Mouse (Mus musculus): ENCODE results near the gene Ppfia3.

Ppfia3 gene

DNA sequence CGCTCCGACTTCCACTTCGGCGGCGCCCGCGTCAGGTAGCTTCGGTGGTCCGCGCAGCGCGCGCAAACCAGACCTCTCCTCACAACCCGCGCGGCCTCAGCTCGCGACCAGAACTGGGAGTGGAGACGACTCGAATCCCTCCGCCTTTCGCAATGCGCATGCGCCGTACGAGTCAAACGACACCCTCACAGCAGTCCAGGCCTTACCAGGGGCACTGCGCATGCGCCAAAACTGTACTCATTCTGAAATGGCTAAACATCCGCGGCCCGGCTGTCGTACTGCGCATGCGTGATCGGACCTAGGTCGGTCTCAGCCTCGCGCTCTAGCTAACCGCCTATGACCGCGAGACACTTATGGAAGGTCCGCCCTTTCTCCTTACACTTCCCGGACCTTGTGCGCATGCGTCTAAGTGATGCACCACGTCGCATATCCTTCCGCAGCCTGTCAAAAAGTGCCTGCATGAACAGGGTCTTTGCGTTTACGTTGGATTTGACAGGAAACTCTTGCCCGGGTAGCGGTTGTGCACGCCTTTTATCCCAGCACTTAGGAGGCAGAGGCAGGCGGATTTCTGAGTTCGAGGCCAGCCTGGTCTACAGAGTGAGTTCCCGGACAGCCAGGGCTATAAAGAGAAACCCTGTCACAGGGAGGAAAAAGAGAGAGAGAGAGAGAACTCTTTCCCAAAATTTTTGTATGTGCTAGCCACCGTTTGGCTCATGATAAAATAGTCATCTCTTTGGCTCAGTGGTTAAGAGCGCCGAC lies 28.9 kb upstream of the Ppfia3 start, which contains the start of gene Snrnp70:
Gene Snrnp70 (minus strand): TSS at position 165 of the 759 bp plus-strand sequence.
- in situ Hi-C loops (cut with MboI; ENCODE audit: low pct_unique_long_range_greater_than_20kb in 1 of 2, low sequenced_read_pairs in 2 of 2, unreplicated experiment in 1 of 2), result no loop called here

DNA sequence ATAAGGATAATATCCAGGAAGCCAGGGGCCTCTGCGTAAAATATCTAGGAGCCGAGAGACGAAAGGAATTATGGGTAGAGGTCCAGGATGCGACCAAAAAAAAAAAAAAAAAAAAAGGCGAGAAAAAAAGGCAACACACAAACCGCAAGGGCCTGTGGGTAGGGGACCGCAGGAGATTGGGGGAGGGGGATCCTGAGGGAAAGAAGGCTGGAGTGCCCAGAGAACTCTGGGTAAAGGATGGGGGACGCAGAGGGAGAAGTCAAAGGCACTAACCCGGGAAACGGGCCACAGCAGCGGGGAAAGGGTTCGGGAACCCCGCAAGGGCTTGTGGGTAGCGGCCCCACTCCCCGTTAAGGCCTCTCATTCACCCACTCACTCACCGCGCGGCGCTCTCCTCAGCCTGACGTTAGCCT lies 28.3 kb upstream of the Ppfia3 start:
- in situ Hi-C loops (cut with MboI; ENCODE audit: low pct_unique_long_range_greater_than_20kb in 1 of 2, low sequenced_read_pairs in 2 of 2, unreplicated experiment in 1 of 2), result no loop called here

DNA sequence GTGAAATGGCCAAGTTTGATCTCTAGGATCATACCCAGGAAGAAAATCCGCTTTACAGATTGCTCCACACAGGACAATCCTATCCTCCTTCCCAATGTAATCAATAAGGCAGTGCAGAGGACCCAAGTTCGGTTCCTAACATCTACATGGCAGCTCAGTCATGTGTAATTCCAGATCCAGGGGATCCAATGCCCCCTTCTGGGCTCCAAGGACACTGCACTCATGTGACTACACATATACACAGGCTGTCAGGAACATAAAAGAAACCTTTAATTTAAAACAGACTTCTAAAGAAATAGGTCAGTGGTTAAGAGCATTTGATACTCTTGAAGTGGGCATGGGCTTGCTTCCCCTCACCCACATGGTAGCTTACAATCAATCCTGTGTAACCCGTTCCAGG lies 19.3 kb upstream of the Ppfia3 start:
- in situ Hi-C loops (cut with MboI; ENCODE audit: low pct_unique_long_range_greater_than_20kb in 1 of 2, low sequenced_read_pairs in 2 of 2, unreplicated experiment in 1 of 2), result no loop called here

DNA sequence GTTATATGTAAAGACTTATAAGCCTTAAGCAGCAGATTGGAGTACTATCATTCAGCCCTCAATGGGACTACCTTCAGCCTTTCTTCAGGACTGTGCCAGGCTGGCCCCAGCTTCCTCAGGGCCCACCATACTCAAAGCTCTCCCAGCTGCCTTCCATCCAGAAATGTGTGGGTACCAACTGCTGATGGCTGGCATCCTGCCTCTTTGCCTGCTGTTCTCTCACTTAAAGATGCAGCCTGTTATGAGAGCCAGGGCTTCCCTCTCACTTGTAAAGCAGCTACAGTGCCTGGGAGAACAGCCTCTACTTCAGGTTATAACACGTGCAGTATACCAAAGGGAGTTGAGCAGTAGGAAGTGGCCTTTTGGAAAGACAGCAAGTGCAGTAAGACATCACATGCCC lies 9.2 kb upstream of the Ppfia3 start:
- in situ Hi-C loops (cut with MboI; ENCODE audit: low pct_unique_long_range_greater_than_20kb in 1 of 2, low sequenced_read_pairs in 2 of 2, unreplicated experiment in 1 of 2), result no loop called here

DNA sequence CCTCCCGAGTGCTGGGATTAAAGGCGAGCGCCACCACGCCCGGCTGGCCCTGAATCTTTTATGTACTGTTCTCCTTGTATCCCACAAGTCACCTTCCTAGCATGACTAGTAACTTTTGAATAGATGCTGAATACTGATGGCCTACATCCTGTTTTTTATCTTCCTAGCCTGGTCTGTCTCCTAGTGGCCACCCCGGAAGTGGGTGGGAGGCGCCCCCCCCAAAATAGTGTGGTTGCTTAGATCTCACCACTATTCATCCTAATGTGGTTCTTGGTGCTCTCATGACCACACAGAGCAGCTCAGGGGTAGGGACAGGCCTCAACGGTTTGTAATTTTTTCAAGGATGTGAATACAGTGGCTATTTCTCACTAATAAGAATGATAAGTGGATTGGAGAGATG lies 7.8 kb upstream of the Ppfia3 start:
- in situ Hi-C loops (cut with MboI; ENCODE audit: low pct_unique_long_range_greater_than_20kb in 1 of 2, low sequenced_read_pairs in 2 of 2, unreplicated experiment in 1 of 2), result no loop called here

DNA sequence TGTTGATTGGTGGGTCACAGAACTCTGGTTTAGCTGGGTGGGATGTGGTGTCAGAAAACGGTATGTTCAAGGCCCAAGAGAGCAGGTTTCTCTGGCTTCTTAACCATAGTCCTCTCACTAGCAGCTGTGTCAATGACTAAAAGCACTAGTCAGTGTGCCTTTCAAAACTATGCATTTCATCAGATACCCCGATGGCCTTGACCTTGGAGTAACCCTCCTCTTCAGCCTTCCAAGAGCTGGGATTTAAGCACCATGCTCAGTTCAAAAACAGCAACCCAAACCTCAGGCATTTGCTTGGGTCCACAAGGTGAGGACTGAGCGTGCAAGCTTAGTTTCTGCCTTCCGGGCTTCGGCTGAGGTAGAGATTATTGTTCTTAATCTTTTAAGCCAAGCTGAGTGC lies 5.6 kb upstream of the Ppfia3 start:
- in situ Hi-C loops (cut with MboI; ENCODE audit: low pct_unique_long_range_greater_than_20kb in 1 of 2, low sequenced_read_pairs in 2 of 2, unreplicated experiment in 1 of 2), result no loop called here

DNA sequence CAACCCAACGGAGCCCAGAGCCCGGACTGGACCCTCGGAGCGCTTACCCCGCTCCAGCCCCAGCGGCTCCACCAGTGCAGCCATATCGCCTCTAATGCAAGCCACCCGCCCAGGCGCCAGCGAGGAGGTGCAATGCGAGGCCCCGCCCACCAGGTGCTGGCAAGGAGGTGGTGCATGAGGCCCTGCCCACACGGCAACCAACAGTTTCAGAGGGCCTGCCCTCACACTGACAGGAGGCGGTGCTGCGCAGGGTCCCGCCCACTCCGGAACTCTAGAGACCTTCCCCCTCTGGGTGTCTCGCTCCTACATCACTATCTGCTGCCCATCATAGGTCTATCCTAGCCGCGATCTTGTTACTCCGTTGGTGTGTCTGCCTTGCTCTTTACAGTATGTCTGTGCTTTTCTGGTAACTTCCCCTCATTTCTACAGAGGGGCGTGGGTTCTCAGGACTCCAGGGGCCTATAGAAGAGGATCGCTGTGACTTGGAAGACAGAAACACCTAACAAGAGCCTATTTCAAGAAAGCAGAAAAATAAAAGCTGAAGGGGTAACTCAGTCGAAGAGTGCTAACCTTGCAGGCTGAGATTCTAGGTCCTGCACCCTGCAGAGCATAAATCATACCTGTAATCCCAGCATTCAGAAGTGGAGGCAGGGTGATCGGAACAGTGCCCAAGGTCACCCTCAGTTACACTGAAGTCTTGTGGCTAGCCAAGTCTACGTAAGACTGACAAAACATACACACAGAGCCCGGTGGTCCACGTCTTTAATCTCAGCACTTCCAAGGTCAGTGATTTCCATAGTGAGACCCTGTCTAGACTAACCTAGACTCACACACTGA lies 3.9 kb upstream of the Ppfia3 start, which contains the start of gene Lin7b:
Gene Lin7b (minus strand): TSS at position 109 of the 837 bp plus-strand sequence.
- in situ Hi-C loops (cut with MboI; ENCODE audit: low pct_unique_long_range_greater_than_20kb in 1 of 2, low sequenced_read_pairs in 2 of 2, unreplicated experiment in 1 of 2), result no loop called here

DNA sequence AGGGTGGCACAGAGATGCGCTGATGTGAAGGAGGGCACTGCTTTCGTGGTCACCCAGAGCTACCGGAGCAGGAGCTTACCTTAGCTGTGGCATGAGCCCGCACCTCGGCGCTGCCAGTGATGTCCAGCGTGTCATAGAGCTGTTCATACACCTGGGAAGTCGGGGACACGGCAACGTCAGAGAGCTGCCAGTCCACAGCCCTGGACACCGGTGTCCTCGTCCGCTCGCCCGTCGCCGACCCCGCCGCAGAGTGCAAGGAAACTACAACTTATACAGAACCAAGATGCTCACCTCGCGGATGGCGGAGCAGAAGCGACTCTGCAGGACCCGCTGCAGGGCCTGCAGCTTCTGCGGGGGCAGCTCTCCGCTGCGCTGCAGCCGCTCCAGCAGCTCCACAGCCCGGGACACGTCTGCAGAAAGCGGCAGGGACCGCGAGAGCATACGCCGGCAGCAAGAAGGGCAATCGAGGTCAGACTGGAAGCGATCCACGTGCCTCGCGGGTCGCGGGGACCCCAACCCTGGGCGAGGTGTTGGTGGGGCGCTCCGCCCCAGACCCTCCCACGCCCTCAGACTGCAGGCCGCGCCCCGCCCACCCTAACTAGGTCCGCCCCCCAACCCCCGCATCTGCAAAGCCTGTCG lies 3.1 kb upstream of the Ppfia3 start:
- in situ Hi-C loops (cut with MboI; ENCODE audit: low pct_unique_long_range_greater_than_20kb in 1 of 2, low sequenced_read_pairs in 2 of 2, unreplicated experiment in 1 of 2), result no loop called here

DNA sequence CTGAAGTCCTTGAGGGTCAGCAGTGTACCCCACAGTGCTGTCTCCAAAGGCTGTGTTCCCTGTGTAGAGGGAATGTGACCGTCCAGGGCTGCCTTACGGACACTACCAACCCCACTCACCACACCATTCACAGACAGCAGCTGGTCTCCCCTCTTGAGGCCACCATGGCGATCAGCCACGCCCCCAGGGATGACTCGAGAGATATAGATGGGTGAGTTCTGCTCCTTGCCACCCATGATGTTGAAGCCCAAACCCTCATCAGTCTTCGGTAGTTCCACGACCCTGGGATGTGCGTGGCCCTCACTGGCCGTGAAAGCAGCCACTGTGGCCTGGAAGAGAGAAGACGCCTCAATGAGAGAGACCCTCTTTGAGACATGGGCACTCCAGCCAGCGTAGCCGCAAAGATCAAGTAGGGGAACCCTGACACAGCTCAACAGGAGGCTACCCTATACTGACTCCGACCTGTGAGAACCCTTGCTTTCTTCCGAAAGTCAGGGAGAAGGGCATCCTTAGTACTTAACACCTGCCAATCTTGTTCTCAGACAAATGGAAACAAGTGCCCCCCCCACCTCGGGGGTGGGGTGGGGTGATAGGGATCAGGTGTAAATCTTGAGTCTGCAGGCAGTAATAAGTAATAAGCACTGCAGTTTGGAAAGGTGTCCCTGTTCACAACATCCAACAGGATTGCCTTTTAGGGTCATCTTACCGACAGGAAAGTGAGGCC lies 2.4 kb upstream of the Ppfia3 start:
- in situ Hi-C loops (cut with MboI; ENCODE audit: low pct_unique_long_range_greater_than_20kb in 1 of 2, low sequenced_read_pairs in 2 of 2, unreplicated experiment in 1 of 2), result no loop called here

DNA sequence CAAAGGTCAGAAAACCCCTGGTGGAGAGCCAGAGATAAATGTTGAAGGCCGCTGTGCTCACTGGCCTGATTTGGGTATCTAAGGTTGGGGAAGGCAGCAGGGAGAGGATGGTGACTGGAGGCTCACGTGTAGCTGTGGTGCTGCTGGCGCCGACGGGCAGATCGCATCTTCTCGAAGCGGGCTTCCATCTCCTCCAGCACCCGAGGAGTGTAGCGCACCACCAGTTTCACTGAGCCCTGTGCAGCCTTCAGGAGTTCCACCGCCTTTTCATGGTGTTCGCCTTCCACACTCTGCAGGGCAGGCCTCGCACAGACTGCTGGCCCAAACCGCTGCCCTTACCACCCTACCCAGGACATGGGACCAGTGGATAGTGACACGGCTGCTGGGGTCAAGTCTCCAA lies 1.4 kb upstream of the Ppfia3 start:
- in situ Hi-C loops (cut with MboI; ENCODE audit: low pct_unique_long_range_greater_than_20kb in 1 of 2, low sequenced_read_pairs in 2 of 2, unreplicated experiment in 1 of 2), result no loop called here

DNA sequence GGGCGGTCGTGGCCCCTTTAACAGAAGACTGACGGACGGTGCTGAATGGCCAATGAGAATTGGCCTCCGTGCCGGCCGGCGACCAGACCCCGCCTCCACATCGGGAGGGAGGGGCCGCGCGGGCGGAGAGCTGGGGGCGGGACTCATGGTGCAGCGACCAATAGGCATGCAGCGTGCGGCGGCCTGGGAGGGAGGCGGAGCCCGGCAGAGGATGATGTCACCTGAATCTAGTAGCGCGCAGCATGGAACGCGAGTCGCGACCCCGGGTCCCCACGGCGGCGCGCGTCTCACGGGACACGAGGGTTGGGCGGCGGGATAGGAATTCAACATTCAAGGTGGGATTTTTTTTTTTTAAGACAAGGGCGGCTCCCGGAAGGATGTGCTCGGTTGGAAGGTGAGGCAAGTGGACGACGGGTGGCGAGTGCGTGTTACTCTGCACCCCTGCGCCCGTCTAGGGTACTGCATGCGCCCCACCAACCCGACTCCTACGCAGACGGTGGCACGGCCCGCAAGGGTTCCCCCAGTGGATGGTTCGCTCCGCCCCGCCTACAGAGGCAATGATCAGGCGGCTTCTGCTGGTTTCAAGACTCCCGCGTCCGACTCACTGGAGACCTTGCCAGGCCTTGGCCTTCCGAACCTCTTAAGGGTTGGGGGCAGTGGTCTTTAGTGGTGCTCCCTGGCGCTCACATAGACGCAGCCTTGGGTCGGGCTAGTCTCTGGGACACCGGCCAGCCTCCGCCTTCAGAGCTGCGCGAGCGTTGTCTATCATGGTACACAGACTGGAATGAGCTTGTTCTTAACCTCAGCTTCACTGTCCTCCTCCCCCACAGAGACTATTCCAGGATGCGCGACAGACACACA lies 431 bp upstream of the Ppfia3 start:
- in situ Hi-C loops (cut with MboI; ENCODE audit: low pct_unique_long_range_greater_than_20kb in 1 of 2, low sequenced_read_pairs in 2 of 2, unreplicated experiment in 1 of 2), result no loop called here

DNA sequence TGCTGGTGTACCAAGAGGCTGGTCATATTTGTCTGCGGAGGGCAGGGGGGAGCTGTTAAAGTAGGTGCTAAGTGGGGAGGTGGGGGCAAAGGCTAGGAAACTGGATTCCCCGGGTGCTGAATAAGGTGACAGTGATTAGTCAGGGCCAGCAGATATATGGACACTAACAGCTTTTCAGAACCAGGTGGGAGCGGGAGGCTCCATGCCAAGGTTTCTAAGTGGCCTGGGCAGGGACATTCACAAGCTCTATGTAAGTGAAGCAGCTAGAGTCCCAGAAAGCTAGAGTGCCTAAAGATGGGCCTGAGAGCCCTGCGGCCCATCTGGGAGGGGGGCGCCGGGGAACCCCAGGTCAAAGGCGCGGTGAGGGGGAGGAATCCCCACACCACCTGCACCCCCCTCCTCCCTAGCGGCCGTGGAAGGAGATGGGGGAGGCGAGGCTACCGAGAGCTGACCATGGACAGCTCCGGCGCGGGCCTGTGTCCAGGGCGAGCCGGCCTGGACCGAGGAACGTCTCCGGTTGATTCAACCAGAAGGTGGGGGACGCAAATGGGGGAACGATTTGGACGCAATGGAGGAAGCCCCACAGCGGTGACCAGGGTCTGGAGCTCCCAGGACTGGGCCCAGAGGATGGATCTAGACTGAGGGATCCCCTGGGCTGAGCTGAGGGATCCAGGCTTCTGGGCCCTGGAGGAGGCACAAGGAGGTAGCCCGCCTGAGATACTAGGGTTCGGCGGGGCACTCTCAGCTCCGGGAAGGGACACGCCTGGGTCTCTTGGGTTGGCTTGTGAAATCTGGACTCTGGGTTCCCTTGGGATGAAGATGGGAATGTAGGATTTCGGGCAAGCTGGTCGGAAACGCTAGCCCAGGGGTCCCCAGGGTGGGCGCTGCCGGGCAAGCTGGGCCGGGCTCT lies 822 bp downstream of the Ppfia3 start:
- in situ Hi-C loops (cut with MboI; ENCODE audit: low pct_unique_long_range_greater_than_20kb in 1 of 2, low sequenced_read_pairs in 2 of 2, unreplicated experiment in 1 of 2), result no loop called here

DNA sequence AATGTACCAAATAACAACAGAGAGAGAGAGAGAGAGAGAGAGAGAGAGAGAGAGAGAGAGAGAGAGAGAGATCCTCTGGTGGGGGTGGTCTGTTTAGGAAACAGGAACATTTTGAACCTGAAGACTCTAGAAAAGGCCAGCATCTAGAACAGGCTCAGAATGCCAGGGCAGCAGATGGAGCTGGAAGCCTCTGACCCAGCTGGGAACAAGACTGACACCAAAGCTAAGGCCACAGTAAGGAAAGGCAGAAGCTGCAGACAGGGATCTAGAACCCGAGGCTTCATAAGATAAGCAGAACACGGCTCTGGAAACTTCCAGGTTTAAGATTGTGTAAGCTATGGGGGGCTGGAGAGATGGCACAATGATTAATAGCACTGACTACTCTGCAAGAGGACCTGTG lies 2.8 kb downstream of the Ppfia3 start:
- in situ Hi-C loops (cut with MboI; ENCODE audit: low pct_unique_long_range_greater_than_20kb in 1 of 2, low sequenced_read_pairs in 2 of 2, unreplicated experiment in 1 of 2), result no loop called here

DNA sequence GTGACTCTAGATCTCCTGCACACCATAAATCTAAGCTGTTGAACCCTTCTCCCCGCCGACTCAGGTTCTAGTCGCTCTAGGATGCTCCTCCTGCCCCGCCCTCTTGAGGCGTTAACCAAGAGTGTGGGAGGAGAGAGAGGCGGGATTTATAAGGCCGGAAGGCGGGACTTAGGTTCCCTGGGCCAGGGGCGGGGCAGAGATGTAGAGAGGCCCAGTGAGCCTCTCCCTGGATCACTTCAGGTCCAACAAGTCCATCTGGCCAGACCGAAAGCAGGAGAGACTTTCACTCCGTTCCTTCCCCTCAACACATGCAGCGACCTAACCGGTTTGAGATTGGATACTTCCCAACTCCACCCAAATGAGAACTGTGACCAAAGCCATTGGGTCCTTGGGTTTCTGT lies 4.0 kb downstream of the Ppfia3 start:
- in situ Hi-C loops (cut with MboI; ENCODE audit: low pct_unique_long_range_greater_than_20kb in 1 of 2, low sequenced_read_pairs in 2 of 2, unreplicated experiment in 1 of 2), result no loop called here

DNA sequence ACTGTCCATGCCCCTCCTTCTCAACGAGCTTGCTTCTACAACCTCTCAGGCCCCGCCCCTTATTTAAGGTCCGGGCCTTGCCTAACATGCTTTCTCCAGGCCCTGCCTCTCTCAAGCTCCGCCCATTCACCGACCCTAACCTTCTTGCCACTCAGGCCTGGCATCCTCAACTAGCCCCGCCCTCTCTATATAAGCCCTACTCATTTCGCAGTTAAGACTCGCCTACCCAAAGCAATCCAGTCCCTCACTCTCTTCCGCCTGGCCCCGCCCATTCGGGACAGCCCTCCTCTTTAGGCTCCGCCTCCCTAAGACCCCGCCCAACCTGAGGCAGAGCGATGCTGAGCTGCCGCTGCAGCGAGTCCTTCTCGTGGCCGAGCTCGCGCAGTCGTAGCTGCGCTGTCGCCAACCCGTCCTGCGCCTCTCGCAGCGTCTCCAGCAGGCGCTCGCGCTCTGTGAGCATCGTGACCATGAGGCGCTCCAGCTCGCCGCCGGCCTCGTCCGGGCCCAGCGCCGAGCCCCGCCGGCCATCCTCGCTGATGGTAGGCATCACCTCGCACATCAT lies 5.5 kb downstream of the Ppfia3 start:
- in situ Hi-C loops (cut with MboI; ENCODE audit: low pct_unique_long_range_greater_than_20kb in 1 of 2, low sequenced_read_pairs in 2 of 2, unreplicated experiment in 1 of 2), result no loop called here

DNA sequence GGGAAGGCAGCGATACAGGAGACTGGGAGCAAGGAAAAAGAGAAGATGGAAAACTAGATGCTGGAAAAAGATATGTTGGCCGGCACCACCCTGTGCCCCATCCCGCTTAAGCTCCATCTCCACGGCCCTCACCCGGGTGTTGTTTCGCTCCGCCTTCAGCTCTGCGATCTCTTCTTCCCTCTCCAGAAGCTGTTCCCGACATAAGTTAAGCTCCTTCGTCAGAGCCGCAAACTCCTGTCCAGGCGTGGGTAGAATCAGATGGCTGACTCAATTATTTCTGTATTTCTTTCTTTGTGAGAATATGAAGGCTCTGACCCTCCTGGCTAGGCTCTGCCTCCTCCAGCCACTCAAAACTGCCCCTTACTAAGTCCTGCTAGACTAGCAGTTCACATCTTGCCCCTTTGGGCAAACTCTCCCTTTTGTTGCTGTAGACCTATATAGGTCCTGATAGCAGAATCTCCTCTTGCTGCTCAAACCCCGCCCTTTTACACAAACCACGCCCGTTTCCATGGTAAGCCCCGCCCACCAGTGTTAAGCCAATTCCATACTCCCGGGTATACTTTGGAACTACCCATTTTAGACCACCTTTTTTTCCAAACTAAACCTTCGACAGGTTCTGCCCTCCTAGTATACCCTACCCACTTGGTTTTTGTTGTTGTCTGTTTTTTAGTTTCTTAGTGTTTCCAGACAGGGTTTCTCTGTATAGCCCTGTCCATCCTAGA lies 6.3 kb downstream of the Ppfia3 start:
- in situ Hi-C loops (cut with MboI; ENCODE audit: low pct_unique_long_range_greater_than_20kb in 1 of 2, low sequenced_read_pairs in 2 of 2, unreplicated experiment in 1 of 2), result no loop called here
